Mouse (Mus musculus) G1E (cell line): ENCODE measurements at regions not wholly inside any gene's neighbourhood (a gene's known extent, or its start where the extent isn't known, plus 50 kb on each side); places are given as distances from the start of the nearest gene placed in this dataset.

ENCODE experiments used
- CTCF ChIP-seq: IDR thresholded peaks from 2 replicates; pipeline ENCODE4 v1.5.1; 2012; ENCODE audit warnings: low read depth, low read length, inconsistent platforms, mixed read lengths
- GATA1 ChIP-seq: IDR thresholded peaks from 2 replicates; pipeline ENCODE4 v1.6.1; 2012; ENCODE audit warnings: borderline replicate concordance, low read length, inconsistent platforms, mixed read lengths
- GATA2 ChIP-seq: IDR thresholded peaks from 2 replicates; pipeline ENCODE4 v1.6.1; 2012; ENCODE audit warnings: low read depth, low read length, inconsistent platforms, borderline replicate concordance
- POLR2AphosphoS5 ChIP-seq: IDR thresholded peaks from 2 replicates; pipeline ENCODE4 v1.6.1; 2012; ENCODE audit warnings: low read depth, low read length, inconsistent platforms; ENCODE audit not compliant: insufficient replicate concordance

- TF ChIP-seq CTCF (no peak), GATA1 (no peak), POLR2AphosphoS5 (no peak), GATA2 (no peak)
Observed at GRCm38 (mm10) chr19:49629963-49630362, 1048.5 kb downstream of the Sorcs1 start.
